Mouse (Mus musculus) thymus, adult 2 months (tissue): ENCODE data around the gene Rnf41.

ENCODE experiments used
- CTCF ChIP-seq: fragments of 200-500 bp; IDR thresholded peaks from 2 replicates; pipeline ENCODE4 v1.5.1; 2012; ENCODE audit warnings: mild to moderate bottlenecking, control low read depth, low read length, moderate library complexity, borderline replicate concordance; ENCODE audit not compliant: control insufficient read depth, poor library complexity, insufficient read depth; ENCODE audit errors: extremely low read depth
- POLR2A ChIP-seq: fragments of 200-500 bp; IDR thresholded peaks from 2 replicates; pipeline ENCODE4 v1.6.1; 2012; ENCODE audit warnings: mild to moderate bottlenecking, low read length, control low read depth, moderate library complexity; ENCODE audit not compliant: control insufficient read depth, poor library complexity, insufficient read depth; ENCODE audit errors: extremely low read depth

- TF ChIP-seq CTCF (no peak), POLR2A (no peak)
Observed at GRCm38 (mm10) chr10:128403931-128404330, 7.5 kb upstream of the Rnf41 start.
